Mouse (Mus musculus) kidney, postnatal 14 days (tissue): ENCODE measurements around the gene Tceal1.

Experiments
- DNase-seq: peaks from one replicate; pipeline ENCODE4 v3.0.0; 2022; ENCODE audit warnings: mixed read lengths

The Tceal1 gene

DNA sequence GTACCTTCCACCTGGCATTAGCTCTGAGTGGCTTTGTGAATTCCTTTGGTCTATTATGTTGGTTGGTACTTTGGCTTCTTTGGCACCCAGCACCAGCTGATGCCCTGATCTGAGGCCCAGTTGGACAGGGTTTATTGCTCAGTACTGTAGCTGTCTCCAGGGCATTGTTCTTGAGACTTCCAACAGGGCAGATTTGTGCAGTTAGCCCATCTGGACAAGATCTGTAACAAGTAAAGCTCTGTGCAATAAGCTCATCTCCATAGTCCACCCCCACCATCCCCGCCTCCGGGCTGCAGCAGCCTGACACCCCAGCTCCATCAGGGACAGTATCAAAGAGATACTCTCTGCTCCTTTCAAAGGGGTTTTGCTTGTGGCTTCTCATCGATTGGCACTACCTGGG lies 47.7 kb downstream of the Tceal1 start:
- DNase-seq = no peak
